Mouse (Mus musculus): ENCODE results near the gene Vmn1r198. TPM values are rescaled to one million over a fixed set of nuclear protein-coding genes. Genes with fewer than 3 reads are reported as not detected.
"Not testable (repeated sequence)": the region's sequence is repeated elsewhere in the genome, so short reads cannot be mapped to it uniquely, and the experiment has no call there.

Vmn1r198 gene
- 0.01 TPM in 1 of 2 replicates, not detected in the other for polyA plus RNA-seq (2012)

- peaks cover 5% of the 10 kb centered on the region; the same call in 1 of the 2 replicates for H3K9me3 ChIP-seq (ENCODE audit: control insufficient read depth, low read length)
Measured at GRCm38 (mm10) chr13:22350064-22350463, at the start of gene Vmn1r198. Vmn1r198 (plus strand) TSS chr13:22350364.

GRCm38 (mm10) chr13:22308075-22308474, 42.1 kb upstream of the Vmn1r198 start:
- H3K27me3 ChIP-seq (ENCODE audit: control insufficient read depth); H3K36me3 ChIP-seq (ENCODE audit: control insufficient read depth); H3K4me3 ChIP-seq (replicated peaks); H3K4me1 ChIP-seq (ENCODE audit: control insufficient read depth): not testable (repeated sequence)
- peaks cover 15% of the 10 kb centered on the region for H3K9me3 ChIP-seq (ENCODE audit: control insufficient read depth, low read length)

More at GRCm38 (mm10) chr13:22350064-22350463, at the start of gene Vmn1r198:
- H3K27me3 ChIP-seq (ENCODE audit: control insufficient read depth): no peaks in the 10 kb centered on the region
- no peak for TF ChIP-seq GATA1 (IDR thresholded peaks at IDR 0.05; ENCODE audit: low read length)
- TF ChIP-seq TAL1 (IDR thresholded peaks at IDR 0.05; ENCODE audit: low read length): no peak
- no peaks in the 10 kb centered on the region for H3K4me1 ChIP-seq (ENCODE audit: control insufficient read depth)
- no peaks in the 10 kb centered on the region for H3K36me3 ChIP-seq (ENCODE audit: control insufficient read depth)
- H3K4me3 ChIP-seq (replicated peaks): no peak within 1 kb of the TSS

- no peaks in the 10 kb centered on the region for H3K27me3 ChIP-seq (ENCODE audit: control insufficient read depth)
- peaks cover 7% of the 10 kb centered on the region; the same call in 1 of the 2 replicates for H3K9me3 ChIP-seq (ENCODE audit: control insufficient read depth, low read length)
- TF ChIP-seq GATA1 (IDR thresholded peaks at IDR 0.05; ENCODE audit: low read length): no peak
- TF ChIP-seq TAL1 (IDR thresholded peaks at IDR 0.05; ENCODE audit: low read length): no peak
- H3K36me3 ChIP-seq (ENCODE audit: control insufficient read depth): no peaks in the 10 kb centered on the region
- no peaks in the 10 kb centered on the region for H3K4me1 ChIP-seq (ENCODE audit: control insufficient read depth)
- H3K4me3 ChIP-seq (replicated peaks): no peak overlapping the region
Measured at GRCm38 (mm10) chr13:22315361-22315760, 34.8 kb upstream of the Vmn1r198 start.

DNA sequence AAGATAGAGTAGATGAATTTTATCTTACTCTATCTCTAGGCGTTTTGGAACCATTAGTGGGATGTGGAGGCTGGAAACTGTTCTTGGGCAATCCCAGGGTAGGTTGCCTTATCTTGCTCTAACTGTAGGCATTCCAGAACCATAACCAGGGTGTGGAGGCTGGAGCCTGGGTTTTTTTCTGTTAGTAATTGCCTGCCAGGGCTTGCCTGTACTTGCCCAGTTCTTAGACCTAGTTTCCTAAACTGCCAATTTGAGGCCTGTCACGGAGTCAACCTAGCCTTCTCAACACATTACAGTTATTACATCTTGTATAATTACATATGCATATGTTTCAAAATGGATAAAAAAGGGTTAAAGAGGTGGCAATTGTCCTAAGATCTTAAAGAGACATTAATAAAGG, 32.8 kb upstream of the Vmn1r198 start:
- Histone ChIP-seq H3K36me3 (ENCODE audit: control insufficient read depth) (no peaks in the 10 kb centered on the region), H3K27me3 (ENCODE audit: control insufficient read depth) (no peaks in the 10 kb centered on the region), H3K9me3 (ENCODE audit: control insufficient read depth, low read length) (peaks cover 3% of the 10 kb centered on the region; the same call in 1 of the 2 replicates), H3K4me1 (ENCODE audit: control insufficient read depth) (no peaks in the 10 kb centered on the region), H3K4me3 (replicated peaks) (no peak overlapping the region)
- TF ChIP-seq GATA1 (IDR thresholded peaks at IDR 0.05; ENCODE audit: low read length) (no peak), TAL1 (IDR thresholded peaks at IDR 0.05; ENCODE audit: low read length) (no peak)

DNA sequence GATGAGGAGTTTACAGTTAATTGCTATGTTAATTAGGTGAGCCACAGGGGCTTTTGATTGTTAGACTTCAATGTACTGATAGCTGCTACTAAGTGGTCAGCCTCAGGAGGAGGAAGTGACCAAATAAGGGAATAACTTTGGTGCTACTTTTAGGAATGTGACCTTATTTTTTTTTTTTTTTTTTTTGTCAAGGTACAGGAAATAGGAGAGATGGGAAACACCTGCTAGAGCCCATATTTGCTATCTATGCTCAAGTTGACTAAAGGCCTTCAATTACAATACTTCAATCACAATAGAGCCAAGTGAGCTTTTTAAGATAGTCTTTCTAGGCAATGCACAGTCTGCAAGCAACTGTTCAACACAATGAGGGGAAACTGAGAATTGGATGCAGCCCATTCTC, 30.1 kb upstream of the Vmn1r198 start:
- no peaks in the 10 kb centered on the region for H3K36me3 ChIP-seq (ENCODE audit: control insufficient read depth)
- no peak for TF ChIP-seq TAL1 (IDR thresholded peaks at IDR 0.05; ENCODE audit: low read length)
- TF ChIP-seq GATA1 (IDR thresholded peaks at IDR 0.05; ENCODE audit: low read length): no peak
- H3K27me3 ChIP-seq (ENCODE audit: control insufficient read depth): no peaks in the 10 kb centered on the region
- no peak overlapping the region for H3K4me3 ChIP-seq (replicated peaks)
- no peaks in the 10 kb centered on the region for H3K9me3 ChIP-seq (ENCODE audit: control insufficient read depth, low read length)
- no peaks in the 10 kb centered on the region for H3K4me1 ChIP-seq (ENCODE audit: control insufficient read depth)

DNA sequence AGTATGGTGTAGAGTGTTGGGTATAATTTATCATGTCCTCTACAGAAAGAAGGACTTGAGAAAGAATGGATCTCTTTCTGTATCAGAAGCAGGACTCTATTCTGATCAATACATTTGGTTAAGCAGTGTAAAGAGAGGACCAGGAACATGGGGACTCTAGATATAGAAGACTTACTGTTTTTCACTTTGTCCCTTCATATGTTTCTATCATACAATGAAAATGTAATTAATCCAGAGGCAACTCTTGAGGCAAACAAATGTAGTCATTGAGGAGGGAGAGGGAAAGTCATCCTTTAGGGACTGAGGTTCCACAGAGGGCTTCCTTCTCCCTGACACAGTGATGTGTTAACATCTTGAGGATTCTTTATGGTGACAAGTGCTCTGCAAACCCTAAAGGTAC, 25.9 kb upstream of the Vmn1r198 start, which contains the start of gene Vmn1r197:
Gene Vmn1r197, plus strand, starts transcription at position 301 of the 400 bp plus-strand sequence.
- H3K27me3 ChIP-seq (ENCODE audit: control insufficient read depth): no peaks in the 10 kb centered on the region
- no peaks in the 10 kb centered on the region for H3K9me3 ChIP-seq (ENCODE audit: control insufficient read depth, low read length)
- TF ChIP-seq TAL1 (IDR thresholded peaks at IDR 0.05; ENCODE audit: low read length) (no peak), GATA1 (IDR thresholded peaks at IDR 0.05; ENCODE audit: low read length) (no peak)
- no peaks in the 10 kb centered on the region for H3K36me3 ChIP-seq (ENCODE audit: control insufficient read depth)
- H3K4me1 ChIP-seq (ENCODE audit: control insufficient read depth): no peaks in the 10 kb centered on the region
- H3K4me3 ChIP-seq (replicated peaks): no peak within 1 kb of the TSS

- Histone ChIP-seq H3K4me3 (replicated peaks) (no peak overlapping the region), H3K27me3 (ENCODE audit: control insufficient read depth) (no peaks in the 10 kb centered on the region), H3K9me3 (ENCODE audit: control insufficient read depth, low read length) (0 out of 2 replicates have a peak, but pooled peaks cover 2% of the 10 kb centered on the region), H3K4me1 (ENCODE audit: control insufficient read depth) (no peaks in the 10 kb centered on the region), H3K36me3 (ENCODE audit: control insufficient read depth) (no peaks in the 10 kb centered on the region)
- TF ChIP-seq TAL1 (IDR thresholded peaks at IDR 0.05; ENCODE audit: low read length): no peak
- no peak for TF ChIP-seq GATA1 (IDR thresholded peaks at IDR 0.05; ENCODE audit: low read length)
Measured at GRCm38 (mm10) chr13:22333269-22333668, 16.9 kb upstream of the Vmn1r198 start.

DNA sequence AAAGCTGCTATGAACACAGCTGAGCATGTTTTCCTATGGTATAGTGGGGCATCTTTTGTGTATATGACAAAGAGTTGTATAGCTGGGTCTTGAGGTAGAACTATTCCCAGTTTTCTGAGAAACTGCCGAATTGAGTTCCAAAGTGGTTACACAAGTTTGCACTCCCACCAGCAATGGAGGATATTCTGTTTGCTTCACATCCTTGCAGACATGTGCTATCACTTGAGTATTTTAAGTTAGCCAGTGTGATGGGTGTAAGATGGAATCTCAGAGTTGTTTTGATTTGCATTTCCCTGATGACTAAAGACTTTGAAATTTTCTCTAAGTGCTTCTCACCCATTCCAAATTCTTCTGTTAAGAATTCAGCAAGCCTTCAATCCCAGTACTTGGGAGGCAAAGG, 14.6 kb upstream of the Vmn1r198 start:
- TF ChIP-seq TAL1 (IDR thresholded peaks at IDR 0.05; ENCODE audit: low read length): no peak
- TF ChIP-seq GATA1 (IDR thresholded peaks at IDR 0.05; ENCODE audit: low read length): no peak
- Histone ChIP-seq H3K4me1 (ENCODE audit: control insufficient read depth) (no peaks in the 10 kb centered on the region), H3K36me3 (ENCODE audit: control insufficient read depth) (no peaks in the 10 kb centered on the region), H3K27me3 (ENCODE audit: control insufficient read depth) (no peaks in the 10 kb centered on the region), H3K9me3 (ENCODE audit: control insufficient read depth, low read length) (0 out of 2 replicates have a peak, but pooled peaks cover 2% of the 10 kb centered on the region), H3K4me3 (replicated peaks) (no peak overlapping the region)

- no peaks in the 10 kb centered on the region for H3K27me3 ChIP-seq (ENCODE audit: control insufficient read depth)
Measured at GRCm38 (mm10) chr13:22350813-22351212, 649 bp downstream of the Vmn1r198 start.

GRCm38 (mm10) chr13:22379518-22379917, 29.4 kb downstream of the Vmn1r198 start, which contains the start of gene Vmn1r199:
Vmn1r199 (plus strand) TSS chr13:22379818.
- H3K4me3 ChIP-seq (replicated peaks): no peak within 1 kb of the TSS
- H3K36me3 ChIP-seq (ENCODE audit: control insufficient read depth): no peaks in the 10 kb centered on the region
- H3K9me3 ChIP-seq (ENCODE audit: control insufficient read depth, low read length): no peaks in the 10 kb centered on the region
- H3K4me1 ChIP-seq (ENCODE audit: control insufficient read depth): no peaks in the 10 kb centered on the region
- no peaks in the 10 kb centered on the region for H3K27me3 ChIP-seq (ENCODE audit: control insufficient read depth)
- no peak for TF ChIP-seq GATA1 (IDR thresholded peaks at IDR 0.05; ENCODE audit: low read length)
- no peak for TF ChIP-seq TAL1 (IDR thresholded peaks at IDR 0.05; ENCODE audit: low read length)

More at GRCm38 (mm10) chr13:22350813-22351212, 649 bp downstream of the Vmn1r198 start:
- H3K4me1 ChIP-seq (ENCODE audit: control insufficient read depth): no peaks in the 10 kb centered on the region
- H3K4me3 ChIP-seq (replicated peaks): no peak overlapping the region
- no peak for TF ChIP-seq TAL1 (IDR thresholded peaks at IDR 0.05; ENCODE audit: low read length)
- TF ChIP-seq GATA1 (IDR thresholded peaks at IDR 0.05; ENCODE audit: low read length): no peak
- H3K9me3 ChIP-seq (ENCODE audit: control insufficient read depth, low read length): peaks cover 5% of the 10 kb centered on the region; the same call in 1 of the 2 replicates
- H3K36me3 ChIP-seq (ENCODE audit: control insufficient read depth): no peaks in the 10 kb centered on the region

GRCm38 (mm10) chr13:22381128-22381527, 31.0 kb downstream of the Vmn1r198 start:
- H3K4me1 ChIP-seq (ENCODE audit: control insufficient read depth); H3K36me3 ChIP-seq (ENCODE audit: control insufficient read depth); H3K4me3 ChIP-seq (replicated peaks); H3K27me3 ChIP-seq (ENCODE audit: control insufficient read depth); H3K9me3 ChIP-seq (ENCODE audit: control insufficient read depth, low read length): not testable (repeated sequence)
